Mouse (Mus musculus): ENCODE data around the gene Mllt3. TPM values are rescaled to one million over a fixed set of nuclear protein-coding genes. Genes with fewer than 3 reads are reported as not detected.

The Mllt3 gene
- total and polyA plus RNA-seq, 2 experiments from 2014 or later = 24.8 to 57.8 TPM

- Histone ChIP-seq H3K4me2 (ENCODE audit: low read depth, low read length, poor library complexity, severe bottlenecking) (no peak overlapping the region), H3K4me1 (ENCODE audit: insufficient read depth, low read length) (no peaks in the 10 kb centered on the region), H3K4me3 (ENCODE audit: low read depth, low read length) (no peak overlapping the region), H3K9ac (replicated peaks; ENCODE audit: low read length, poor library complexity, severe bottlenecking) (no peak overlapping the region), H3K27me3 (ENCODE audit: insufficient read depth, low read length) (no peaks in the 10 kb centered on the region), H3K36me3 (ENCODE audit: insufficient read depth, low read length) (no peaks in the 10 kb centered on the region), H3K27ac (ENCODE audit: low read depth, low read length) (no peak overlapping the region), H3K9me3 (ENCODE audit: low read length) (no peaks in the 10 kb centered on the region)
- no peak for ATAC-seq (ENCODE audit: low FRiP score)
- DNase-seq (ENCODE audit: low spot score) = no peak
- no peak for TF ChIP-seq CTCF (IDR thresholded peaks at IDR 0.05)
- 92% methylated on average over 5 of the region's 5 CpGs for WGBS
These were observed 170.0 kb downstream of the Mllt3 start for GRCm38 (mm10) chr4:87863212-87863611.

GRCm38 (mm10) chr4:87860723-87861122 is 172.4 kb downstream of the Mllt3 start:
- TF ChIP-seq CTCF (IDR thresholded peaks at IDR 0.05) = no peak
- ATAC-seq (ENCODE audit: low FRiP score) (no peak), DNase-seq (ENCODE audit: low spot score) (no peak)
- Histone ChIP-seq H3K4me1 (ENCODE audit: insufficient read depth, low read length) (no peaks in the 10 kb centered on the region), H3K4me2 (ENCODE audit: low read depth, low read length, poor library complexity, severe bottlenecking) (no peak overlapping the region), H3K9me3 (ENCODE audit: low read length) (no peaks in the 10 kb centered on the region), H3K27me3 (ENCODE audit: insufficient read depth, low read length) (no peaks in the 10 kb centered on the region), H3K36me3 (ENCODE audit: insufficient read depth, low read length) (no peaks in the 10 kb centered on the region), H3K9ac (replicated peaks; ENCODE audit: low read length, poor library complexity, severe bottlenecking) (no peak overlapping the region), H3K27ac (ENCODE audit: low read depth, low read length) (no peak overlapping the region), H3K4me3 (ENCODE audit: low read depth, low read length) (no peak overlapping the region)
- WGBS = 92% methylated on average over 5 of the region's 5 CpGs

GRCm38 (mm10) chr4:87859148-87859547 is 174.0 kb downstream of the Mllt3 start:
- no peaks in the 10 kb centered on the region for H3K27me3 ChIP-seq (ENCODE audit: insufficient read depth, low read length)
- WGBS = 84% methylated on average over 4 of the region's 4 CpGs
- ATAC-seq (ENCODE audit: low FRiP score) = no peak
- H3K4me3 ChIP-seq (ENCODE audit: low read depth, low read length) = no peak overlapping the region
- no peak for TF ChIP-seq CTCF (IDR thresholded peaks at IDR 0.05)
- H3K4me1 ChIP-seq (ENCODE audit: insufficient read depth, low read length) = no peaks in the 10 kb centered on the region
- no peak overlapping the region for H3K27ac ChIP-seq (ENCODE audit: low read depth, low read length)
- no peak overlapping the region for H3K9ac ChIP-seq (replicated peaks; ENCODE audit: low read length, poor library complexity, severe bottlenecking)
- H3K9me3 ChIP-seq (ENCODE audit: low read length) = no peaks in the 10 kb centered on the region
- H3K4me2 ChIP-seq (ENCODE audit: low read depth, low read length, poor library complexity, severe bottlenecking) = no peak overlapping the region
- H3K36me3 ChIP-seq (ENCODE audit: insufficient read depth, low read length) = no peaks in the 10 kb centered on the region
- no peak for DNase-seq (ENCODE audit: low spot score)

GRCm38 (mm10) chr4:87857982-87858381 is 175.2 kb downstream of the Mllt3 start:
- Histone ChIP-seq H3K4me2 (ENCODE audit: low read depth, low read length, poor library complexity, severe bottlenecking) (no peak overlapping the region), H3K9me3 (ENCODE audit: low read length) (no peaks in the 10 kb centered on the region), H3K9ac (replicated peaks; ENCODE audit: low read length, poor library complexity, severe bottlenecking) (no peak overlapping the region), H3K27ac (ENCODE audit: low read depth, low read length) (no peak overlapping the region), H3K4me1 (ENCODE audit: insufficient read depth, low read length) (no peaks in the 10 kb centered on the region), H3K36me3 (ENCODE audit: insufficient read depth, low read length) (no peaks in the 10 kb centered on the region), H3K27me3 (ENCODE audit: insufficient read depth, low read length) (no peaks in the 10 kb centered on the region), H3K4me3 (ENCODE audit: low read depth, low read length) (no peak overlapping the region)
- WGBS = 94% methylated on average over 1 of the region's 1 CpGs
- ATAC-seq (ENCODE audit: low FRiP score) = no peak
- DNase-seq (ENCODE audit: low spot score) = no peak
- no peak for TF ChIP-seq CTCF (IDR thresholded peaks at IDR 0.05)

- 91% methylated on average over 2 of the region's 2 CpGs for WGBS
These were observed 180.7 kb downstream of the Mllt3 start for GRCm38 (mm10) chr4:87852461-87852860.

GRCm38 (mm10) chr4:87850051-87850450 is 183.1 kb downstream of the Mllt3 start:
- no peak for ATAC-seq (ENCODE audit: low FRiP score)
- no peaks in the 10 kb centered on the region for H3K27me3 ChIP-seq (ENCODE audit: insufficient read depth, low read length)
- H3K27ac ChIP-seq (ENCODE audit: low read depth, low read length) = no peak overlapping the region
- no peaks in the 10 kb centered on the region for H3K4me1 ChIP-seq (ENCODE audit: insufficient read depth, low read length)
- no peak for DNase-seq (ENCODE audit: low spot score)
- no peaks in the 10 kb centered on the region for H3K9me3 ChIP-seq (ENCODE audit: low read length)
- TF ChIP-seq CTCF (IDR thresholded peaks at IDR 0.05) = no peak
- no peaks in the 10 kb centered on the region for H3K36me3 ChIP-seq (ENCODE audit: insufficient read depth, low read length)
- WGBS = 83% methylated on average over 5 of the region's 5 CpGs
- H3K4me3 ChIP-seq (ENCODE audit: low read depth, low read length) = no peak overlapping the region
- H3K4me2 ChIP-seq (ENCODE audit: low read depth, low read length, poor library complexity, severe bottlenecking) = no peak overlapping the region
- no peak overlapping the region for H3K9ac ChIP-seq (replicated peaks; ENCODE audit: low read length, poor library complexity, severe bottlenecking)

More at GRCm38 (mm10) chr4:87852461-87852860, 180.7 kb downstream of the Mllt3 start:
- H3K4me3 ChIP-seq (ENCODE audit: low read depth, low read length) = no peak overlapping the region
- DNase-seq (ENCODE audit: low spot score) (no peak), ATAC-seq (ENCODE audit: low FRiP score) (no peak)
- no peaks in the 10 kb centered on the region for H3K9me3 ChIP-seq (ENCODE audit: low read length)
- no peak for TF ChIP-seq CTCF (IDR thresholded peaks at IDR 0.05)
- no peaks in the 10 kb centered on the region for H3K36me3 ChIP-seq (ENCODE audit: insufficient read depth, low read length)
- no peak overlapping the region for H3K4me2 ChIP-seq (ENCODE audit: low read depth, low read length, poor library complexity, severe bottlenecking)
- no peaks in the 10 kb centered on the region for H3K27me3 ChIP-seq (ENCODE audit: insufficient read depth, low read length)
- H3K27ac ChIP-seq (ENCODE audit: low read depth, low read length) = no peak overlapping the region
- H3K9ac ChIP-seq (replicated peaks; ENCODE audit: low read length, poor library complexity, severe bottlenecking) = no peak overlapping the region
- no peaks in the 10 kb centered on the region for H3K4me1 ChIP-seq (ENCODE audit: insufficient read depth, low read length)

Data from midbrain, postnatal 0 days (tissue).